7 mouse cellular contexts compared by ENCODE assay signal in genomic region chr10:75063301-75063965, GRCm38 (mm10). TPM values are rescaled to one million over a fixed set of nuclear protein-coding genes. Genes with fewer than 3 reads are reported as not detected.
A peak's percentile ranks its signal among the peaks of the same experiment; 100 is the strongest.
DNase-seq lines count a peak whose midpoint lies in the region; ATAC-seq and TF ChIP-seq lines count a peak whose summit lies in the region.

No protein-coding gene starts in this region.

- no peak overlapping the region for H3K9ac ChIP-seq in heart, postnatal 0 days (replicated peaks; ENCODE audit: low read depth, low read length)
- H3K9ac ChIP-seq in limb, embryonic 14.5 days (ENCODE audit: low read depth, low read length, severe bottlenecking) = 0 out of 2 replicates have a peak overlapping the region, but pooled peaks have one; percentile 25
- peak overlapping the region; percentile 31; the same call in 1 of the 2 replicates for H3K9ac ChIP-seq in stomach, postnatal 0 days (ENCODE audit: low read length)

- peak; percentile 60 for DNase-seq in MN1 (ENCODE audit: low spot score)
- peak; percentile 26 for DNase-seq in adrenal gland, postnatal 25 days
- DNase-seq in heart, postnatal 0 days (ENCODE audit: low spot score) = peak; percentile 12
- no peak for DNase-seq in limb, embryonic 14.5 days (ENCODE audit: low spot score)
- peak; percentile 29 for DNase-seq in stomach, postnatal 0 days (ENCODE audit: low spot score)
- DNase-seq in left cerebral cortex, adult 18-20 months (ENCODE audit: low spot score in 2 of 2) = no peak

- no peak overlapping the region for H3K27ac ChIP-seq in heart, postnatal 0 days (ENCODE audit: low read depth)
- H3K27ac ChIP-seq in limb, embryonic 14.5 days (replicated peaks; ENCODE audit: low read depth, low read length) = no peak overlapping the region
- no peak overlapping the region for H3K27ac ChIP-seq in stomach, postnatal 0 days (replicated peaks)

- TF ChIP-seq POLR2A in limb, embryonic 14.5 days (IDR thresholded peaks at IDR 0.05; ENCODE audit: borderline replicate concordance, extremely low read depth, insufficient read depth, insufficient read length) = no peak

- WGBS in heart, postnatal 0 days = 27% methylated on average over 12 of the region's 12 CpGs
- 67% methylated on average over 12 of the region's 12 CpGs for WGBS in limb, embryonic 14.5 days
- 38% methylated on average over 12 of the region's 12 CpGs for WGBS in stomach, postnatal 0 days

- H3K9me3 ChIP-seq in heart, postnatal 0 days (replicated peaks; ENCODE audit: control insufficient read depth, low read length) = no peaks in the 10 kb centered on the region
- no peaks in the 10 kb centered on the region for H3K9me3 ChIP-seq in limb, embryonic 14.5 days (ENCODE audit: control insufficient read depth, low read length)
- H3K9me3 ChIP-seq in stomach, postnatal 0 days (ENCODE audit: control insufficient read depth, low read length) = no peaks in the 10 kb centered on the region

- peak overlapping the region; percentile 27 for H3K4me2 ChIP-seq in heart, postnatal 0 days (ENCODE audit: low read depth, low read length)
- H3K4me2 ChIP-seq in limb, embryonic 14.5 days (replicated peaks; ENCODE audit: low read depth, low read length, severe bottlenecking) = peak overlapping the region; percentile 86
- H3K4me2 ChIP-seq in stomach, postnatal 0 days (replicated peaks; ENCODE audit: low read depth) = peak overlapping the region; percentile 86

- ATAC-seq in heart, postnatal 0 days (ENCODE audit: insufficient read depth, low read depth) = no peak
- ATAC-seq in limb, embryonic 14.5 days (ENCODE audit: low FRiP score, low read depth) = no peak
- ATAC-seq in stomach, postnatal 0 days (ENCODE audit: low FRiP score, low TSS enrichment) = no peak
- no peak for ATAC-seq in CD4-positive, CD25-positive, alpha-beta regulatory T cell, adult 4 months

- no peak overlapping the region for H3K4me3 ChIP-seq in heart, postnatal 0 days (ENCODE audit: low read depth, low read length)
- H3K4me3 ChIP-seq in limb, embryonic 14.5 days (replicated peaks; ENCODE audit: low read length) = peak overlapping the region; percentile 92
- H3K4me3 ChIP-seq in stomach, postnatal 0 days (ENCODE audit: low read depth, low read length) = 0 out of 2 replicates have a peak overlapping the region, but pooled peaks have one; percentile 13

- H3K27me3 ChIP-seq in heart, postnatal 0 days (ENCODE audit: control insufficient read depth, insufficient read depth, low read length) = peaks cover 22% of the 10 kb centered on the region
- H3K27me3 ChIP-seq in limb, embryonic 14.5 days (ENCODE audit: control insufficient read depth, insufficient read depth, low read length) = no peaks in the 10 kb centered on the region
- no peaks in the 10 kb centered on the region for H3K27me3 ChIP-seq in stomach, postnatal 0 days (ENCODE audit: control insufficient read depth, insufficient read depth, low read length)

- H3K4me1 ChIP-seq in heart, postnatal 0 days (ENCODE audit: control insufficient read depth, insufficient read depth) = peaks cover 27% of the 10 kb centered on the region
- H3K4me1 ChIP-seq in limb, embryonic 14.5 days (ENCODE audit: control insufficient read depth, insufficient read depth, low read length) = peaks cover 43% of the 10 kb centered on the region
- H3K4me1 ChIP-seq in stomach, postnatal 0 days (replicated peaks; ENCODE audit: control insufficient read depth, insufficient read depth) = peaks cover 12% of the 10 kb centered on the region; the same call in 1 of the 2 replicates

- no peak for TF ChIP-seq EP300 in heart, postnatal 0 days (IDR thresholded peaks at IDR 0.05; ENCODE audit: low read depth)
- TF ChIP-seq EP300 in stomach, postnatal 0 days (optimal IDR thresholded peaks at IDR 0.05) = no peak

- no peaks in the 10 kb centered on the region for H3K36me3 ChIP-seq in heart, postnatal 0 days (replicated peaks; ENCODE audit: control insufficient read depth, insufficient read depth, low read length)
- peaks cover 15% of the 10 kb centered on the region for H3K36me3 ChIP-seq in limb, embryonic 14.5 days (ENCODE audit: control insufficient read depth, insufficient read depth, low read length)
- H3K36me3 ChIP-seq in stomach, postnatal 0 days (ENCODE audit: control insufficient read depth, insufficient read depth, low read length) = no peaks in the 10 kb centered on the region

- TF ChIP-seq CTCF in heart, postnatal 0 days (IDR thresholded peaks at IDR 0.05; ENCODE audit: low read depth) = no peak
- TF ChIP-seq CTCF in stomach, postnatal 0 days (IDR thresholded peaks at IDR 0.05; ENCODE audit: low read depth) = no peak

RNA-seq across cellular contexts. Expression of gene Bcr, which starts 3.0 kb away (rescaled TPM):
- 31.3 and 41.0 TPM in 2 replicates for total RNA-seq in adrenal gland, postnatal 25 days (2021)
- 11.4 and 12.1 TPM in 2 replicates for total RNA-seq in heart, postnatal 0 days (2014; rRNA removed; ENCODE audit: low replicate concordance)
- 9.3 and 10.2 TPM in 2 replicates for polyA plus RNA-seq in heart, postnatal 0 days (2015; fragmentation: Nextera tagmentation; extraction: Ambion mirVana)
- 26.8 and 30.7 TPM in 2 replicates for polyA plus RNA-seq in limb, embryonic 14.5 days (2012; rRNA removed)
- polyA plus RNA-seq in limb, embryonic 14.5 days (2014; fragmentation: Nextera tagmentation; extraction: Ambion mirVana) = 10.0 and 11.3 TPM in 2 replicates
- 4.5 and 4.7 TPM in 2 replicates for polyA plus RNA-seq in stomach, postnatal 0 days (2015; fragmentation: Nextera tagmentation; extraction: Ambion mirVana)
- 1 to 10 TPM; 4.4 to 7.0 TPM for polyA plus RNA-seq in CD4-positive, CD25-positive, alpha-beta regulatory T cell, adult 4 months (2017; shearing (Covaris generic))
- 100 to 1,000 TPM; 102 to 109 TPM for total RNA-seq in left cerebral cortex, adult 18-20 months (2021)

RNA-seq across cellular contexts. Expression of gene Rab36, which starts 26.6 kb away (rescaled TPM):
- total RNA-seq in adrenal gland, postnatal 25 days (2021) = 14.8 and 21.8 TPM in 2 replicates
- 1.4 and 3.6 TPM in 2 replicates for total RNA-seq in heart, postnatal 0 days (2014; rRNA removed; ENCODE audit: low replicate concordance)
- polyA plus RNA-seq in heart, postnatal 0 days (2015; fragmentation: Nextera tagmentation; extraction: Ambion mirVana) = 1.4 and 1.5 TPM in 2 replicates
- 17.6 and 24.7 TPM in 2 replicates for polyA plus RNA-seq in limb, embryonic 14.5 days (2012; rRNA removed)
- polyA plus RNA-seq in limb, embryonic 14.5 days (2014; fragmentation: Nextera tagmentation; extraction: Ambion mirVana) = 6.0 and 8.1 TPM in 2 replicates
- polyA plus RNA-seq in stomach, postnatal 0 days (2015; fragmentation: Nextera tagmentation; extraction: Ambion mirVana) = 1.9 and 2.0 TPM in 2 replicates
- 1 to 10 TPM in 1 of 2 experiments, under 1 TPM in 1; 0.54 to 1.8 TPM for polyA plus RNA-seq in CD4-positive, CD25-positive, alpha-beta regulatory T cell, adult 4 months (2017; shearing (Covaris generic))
- 10 to 100 TPM; 27.6 to 28.0 TPM for total RNA-seq in left cerebral cortex, adult 18-20 months (2021)

RNA-seq across cellular contexts. Expression of gene Rsph14, which starts 31.0 kb away (rescaled TPM):
- 0.52 TPM in 1 of 2 replicates, not detected in the other for total RNA-seq in adrenal gland, postnatal 25 days (2021)
- 0.81 TPM in 1 of 2 replicates, not detected in the other for total RNA-seq in heart, postnatal 0 days (2014; rRNA removed; ENCODE audit: low replicate concordance)
- 0.47 TPM in 1 of 2 replicates, not detected in the other for polyA plus RNA-seq in heart, postnatal 0 days (2015; fragmentation: Nextera tagmentation; extraction: Ambion mirVana)
- polyA plus RNA-seq in limb, embryonic 14.5 days (2012; rRNA removed) = not detected in 2 replicates
- polyA plus RNA-seq in limb, embryonic 14.5 days (2014; fragmentation: Nextera tagmentation; extraction: Ambion mirVana) = not detected in 2 replicates
- not detected in 2 replicates for polyA plus RNA-seq in stomach, postnatal 0 days (2015; fragmentation: Nextera tagmentation; extraction: Ambion mirVana)
- not detected for polyA plus RNA-seq in CD4-positive, CD25-positive, alpha-beta regulatory T cell, adult 4 months (2017; shearing (Covaris generic))
- under 1 TPM in 1 of 2 experiments, not detected in 1; 0.28 TPM for total RNA-seq in left cerebral cortex, adult 18-20 months (2021)

Comparison
In these comparisons a context has a peak if more than half of its experiments do, and no peak if none do; other contexts are left out.
1. DNase-seq: peak in MN1 (single experiment), adrenal gland, postnatal 25 days (single experiment), heart, postnatal 0 days (single experiment) and stomach, postnatal 0 days (single experiment); none in limb, embryonic 14.5 days (single experiment) and left cerebral cortex, adult 18-20 months (0 of 2).
2. H3K4me2 ChIP-seq: peak in every context shown above with its lines; median percentile 86 in limb, embryonic 14.5 days; 86 in stomach, postnatal 0 days; 27 in heart, postnatal 0 days.